Mouse (Mus musculus): ENCODE data around the gene Shisa8. TPM values are rescaled to one million over a fixed set of nuclear protein-coding genes. Genes with fewer than 3 reads are reported as not detected.

Gene Shisa8
- polyA plus RNA-seq, 1 experiment from 2014 or later: 0.57 TPM

DNA sequence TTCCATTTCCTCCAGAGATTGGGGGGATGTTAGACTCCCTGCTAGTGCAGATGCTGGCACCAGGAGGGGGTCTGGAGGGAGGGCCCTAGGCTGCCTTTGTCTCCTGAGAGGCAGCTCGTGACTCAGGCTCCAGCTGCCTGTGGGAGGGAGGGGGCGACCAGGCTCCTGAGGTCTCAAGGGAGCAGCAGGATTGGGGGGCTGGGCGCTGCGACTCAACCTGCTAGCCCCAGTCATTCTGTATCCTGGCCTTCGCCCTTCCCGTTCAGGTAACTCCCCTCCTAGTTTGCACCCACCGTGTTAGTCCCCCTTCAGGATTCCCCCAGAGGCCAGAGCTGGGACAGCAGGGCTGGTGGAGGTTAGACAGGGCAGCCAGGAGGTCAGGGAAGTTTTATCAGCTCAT is 4.4 kb upstream of the Shisa8 start:
- H3K9ac ChIP-seq (ENCODE audit: low read length): no peak overlapping the region; the same call in 1 of the 2 replicates
- H3K9me3 ChIP-seq (ENCODE audit: control insufficient read depth, low read length): no peaks in the 10 kb centered on the region
- H3K4me1 ChIP-seq (ENCODE audit: control insufficient read depth, insufficient read depth, low read length): peaks cover 24% of the 10 kb centered on the region
- no peak overlapping the region for H3K4me2 ChIP-seq
- no peak overlapping the region for H3K4me3 ChIP-seq (ENCODE audit: low read depth, low read length)
- H3K27ac ChIP-seq (ENCODE audit: low read depth, low read length): no peak overlapping the region
- peaks cover 36% of the 10 kb centered on the region for H3K27me3 ChIP-seq (ENCODE audit: control insufficient read depth, insufficient read depth, low read length)
- ATAC-seq (ENCODE audit: low FRiP score): no peak
- no peak for DNase-seq (ENCODE audit: low spot score, missing footprints)
- H3K36me3 ChIP-seq (ENCODE audit: control insufficient read depth, insufficient read depth, low read length): no peaks in the 10 kb centered on the region
- 4% methylated on average over 7 of the region's 7 CpGs for WGBS

DNA sequence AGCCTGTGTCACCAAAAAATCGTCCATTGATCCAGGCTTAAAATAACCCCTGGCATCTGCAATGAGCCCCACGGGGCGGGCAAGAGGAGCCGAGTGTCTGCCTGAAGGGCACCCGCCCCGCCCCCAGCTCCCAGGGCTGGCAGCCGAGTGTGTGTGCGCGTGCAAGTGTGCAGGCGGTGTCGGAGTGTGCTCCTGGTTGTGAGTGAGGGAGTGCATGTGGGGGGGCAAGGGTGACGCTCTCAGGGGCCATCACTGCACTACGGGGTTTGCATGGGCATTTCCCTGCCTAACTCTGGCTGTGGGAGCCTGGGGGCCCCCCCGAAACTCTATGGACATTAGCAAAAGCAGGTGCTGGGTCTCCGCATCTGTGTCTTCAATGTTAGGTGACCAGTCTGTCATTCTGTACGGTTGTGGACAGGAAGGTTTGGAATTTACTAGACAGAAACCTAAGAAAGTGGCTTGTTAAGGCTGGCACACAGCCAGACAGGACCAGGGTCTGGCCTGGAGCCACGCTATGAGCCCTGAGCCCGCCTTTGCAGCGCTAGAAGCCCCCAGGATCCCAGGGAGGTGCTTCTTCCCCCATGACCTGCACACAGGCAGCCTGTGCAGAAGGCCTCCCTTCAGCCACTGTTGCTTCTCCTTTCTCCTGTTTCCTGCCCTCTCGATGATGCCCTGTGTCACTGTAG is 3.7 kb upstream of the Shisa8 start:
- no peak for ATAC-seq (ENCODE audit: low FRiP score)
- no peak overlapping the region for H3K4me2 ChIP-seq

DNA sequence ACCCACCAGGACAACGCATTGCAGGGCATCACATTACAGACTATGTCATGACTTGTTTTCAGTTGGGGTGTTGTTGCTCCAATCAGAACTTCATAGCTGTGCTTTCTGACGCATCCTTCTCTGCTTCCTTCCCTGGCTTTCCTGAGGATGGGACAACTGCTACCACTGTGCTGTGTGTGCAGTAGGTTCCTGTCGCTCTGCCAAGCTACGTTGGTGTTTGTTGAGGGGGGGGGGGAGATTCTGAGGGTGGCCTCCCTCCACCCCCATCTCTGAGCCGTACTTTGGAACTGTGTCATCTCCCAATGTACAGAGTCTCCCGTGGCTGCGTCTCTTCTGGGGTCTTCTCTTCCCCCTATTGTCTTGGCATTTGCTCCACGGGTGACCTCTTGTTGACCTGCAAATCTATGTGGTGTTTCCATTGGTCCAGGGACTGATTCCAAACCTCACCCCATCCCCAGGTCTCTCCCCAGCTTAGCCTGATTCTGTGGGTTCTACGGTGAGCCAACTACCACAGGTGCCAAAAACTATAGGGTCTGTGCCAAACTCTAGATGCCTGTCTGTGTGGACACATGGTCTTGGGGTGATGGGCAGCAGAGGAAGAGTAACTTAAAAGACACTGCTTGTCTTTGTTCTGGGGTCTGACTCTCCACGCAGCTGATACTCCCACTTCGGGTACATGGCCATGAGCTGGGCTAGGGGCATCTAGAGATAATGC is 2.9 kb upstream of the Shisa8 start:
- no peak overlapping the region for H3K27ac ChIP-seq (ENCODE audit: low read depth, low read length)
- 38% methylated on average over 11 of the region's 11 CpGs for WGBS
- H3K4me3 ChIP-seq (ENCODE audit: low read depth, low read length): no peak overlapping the region
- no peak for DNase-seq (ENCODE audit: low spot score, missing footprints)
- no peak overlapping the region for H3K4me2 ChIP-seq
- H3K27me3 ChIP-seq (ENCODE audit: control insufficient read depth, insufficient read depth, low read length): peaks cover 51% of the 10 kb centered on the region
- H3K4me1 ChIP-seq (ENCODE audit: control insufficient read depth, insufficient read depth, low read length): peaks cover 33% of the 10 kb centered on the region
- no peak overlapping the region for H3K9ac ChIP-seq (ENCODE audit: low read length)
- no peaks in the 10 kb centered on the region for H3K36me3 ChIP-seq (ENCODE audit: control insufficient read depth, insufficient read depth, low read length)
- ATAC-seq (ENCODE audit: low FRiP score): no peak
- no peaks in the 10 kb centered on the region for H3K9me3 ChIP-seq (ENCODE audit: control insufficient read depth, low read length)

More for the DNA sequence above, 3.7 kb upstream of the Shisa8 start:
- Histone ChIP-seq H3K4me1 (ENCODE audit: control insufficient read depth, insufficient read depth, low read length) (peaks cover 32% of the 10 kb centered on the region), H3K4me3 (ENCODE audit: low read depth, low read length) (no peak overlapping the region), H3K36me3 (ENCODE audit: control insufficient read depth, insufficient read depth, low read length) (no peaks in the 10 kb centered on the region), H3K27ac (ENCODE audit: low read depth, low read length) (no peak overlapping the region), H3K9me3 (ENCODE audit: control insufficient read depth, low read length) (no peaks in the 10 kb centered on the region), H3K9ac (ENCODE audit: low read length) (no peak overlapping the region), H3K27me3 (ENCODE audit: control insufficient read depth, insufficient read depth, low read length) (peaks cover 43% of the 10 kb centered on the region)
- DNase-seq (ENCODE audit: low spot score, missing footprints): no peak
- 51% methylated on average over 20 of the region's 20 CpGs for WGBS

DNA sequence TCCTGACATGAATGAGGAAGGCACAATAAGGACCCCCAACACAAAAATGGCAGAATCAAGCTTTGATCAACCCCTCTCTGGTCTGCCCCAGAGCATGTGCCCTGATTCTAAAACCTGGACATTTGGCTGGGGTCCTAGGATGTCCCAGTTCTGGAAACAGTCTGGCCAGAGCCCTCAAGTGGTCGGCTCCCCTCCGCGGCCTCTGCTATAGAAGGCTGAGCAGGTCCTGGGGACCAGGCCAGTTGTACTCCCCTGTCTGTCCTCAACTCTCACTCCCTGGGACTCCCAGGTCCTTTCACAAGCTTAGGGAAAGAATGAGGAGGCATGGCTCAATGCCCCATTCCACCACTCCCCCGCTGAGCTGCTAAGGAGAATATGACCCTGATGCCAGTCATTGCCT is 607 bp upstream of the Shisa8 start:
- no peaks in the 10 kb centered on the region for H3K36me3 ChIP-seq (ENCODE audit: control insufficient read depth, insufficient read depth, low read length)
- DNase-seq (ENCODE audit: low spot score, missing footprints): no peak
- no peaks in the 10 kb centered on the region for H3K9me3 ChIP-seq (ENCODE audit: control insufficient read depth, low read length)
- H3K9ac ChIP-seq (ENCODE audit: low read length): no peak overlapping the region
- WGBS: 5% methylated on average over 4 of the region's 4 CpGs
- peaks cover 29% of the 10 kb centered on the region for H3K4me1 ChIP-seq (ENCODE audit: control insufficient read depth, insufficient read depth, low read length)
- no peak overlapping the region for H3K4me2 ChIP-seq
- ATAC-seq (ENCODE audit: low FRiP score): no peak
- peaks cover 68% of the 10 kb centered on the region for H3K27me3 ChIP-seq (ENCODE audit: control insufficient read depth, insufficient read depth, low read length)
- H3K27ac ChIP-seq (ENCODE audit: low read depth, low read length): no peak overlapping the region
- no peak overlapping the region for H3K4me3 ChIP-seq (ENCODE audit: low read depth, low read length)

DNA sequence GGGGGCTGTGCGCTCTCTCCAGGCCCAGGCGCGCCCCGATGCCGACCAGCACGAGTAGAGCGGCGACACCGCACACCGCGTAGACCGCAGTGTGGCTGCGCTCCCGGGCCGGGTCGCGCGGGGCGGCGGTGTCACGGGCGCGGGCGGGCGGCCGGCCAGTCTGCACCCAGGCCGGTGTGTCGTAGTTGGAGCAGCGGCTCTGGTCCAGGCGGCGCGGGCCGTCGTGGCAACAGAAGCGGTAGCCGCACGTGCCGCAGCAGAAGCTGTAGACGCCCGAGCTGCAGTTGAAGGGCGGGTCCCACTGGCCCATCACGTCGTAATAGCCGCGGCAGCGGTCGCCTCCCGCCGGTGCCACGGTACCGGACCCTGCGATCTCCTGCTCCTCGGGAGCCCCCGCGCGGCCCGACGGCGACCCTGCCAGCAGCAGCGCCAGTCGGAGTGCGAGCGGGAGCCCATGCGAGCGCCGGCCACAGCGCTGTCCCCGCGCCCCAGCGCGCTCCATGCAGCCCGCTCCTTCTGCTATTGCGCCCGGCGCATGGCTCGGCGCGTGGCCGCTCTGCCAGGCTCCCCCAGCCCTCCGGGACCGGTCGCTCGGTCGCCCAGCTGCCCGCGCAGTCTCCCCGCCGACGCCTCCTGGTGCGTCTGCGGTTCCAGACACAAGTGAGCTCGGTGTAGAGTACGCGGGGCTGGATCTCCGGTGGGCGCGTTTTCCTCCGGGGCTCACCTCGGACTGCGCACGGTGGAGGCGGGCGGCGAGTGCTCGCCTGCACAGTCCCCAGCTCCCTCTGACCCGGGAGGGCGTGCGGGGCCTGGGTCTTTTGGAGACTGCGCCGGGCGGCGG is 484 bp downstream of the Shisa8 start:
- Histone ChIP-seq H3K4me1 (ENCODE audit: control insufficient read depth, insufficient read depth, low read length) (peaks cover 30% of the 10 kb centered on the region), H3K9me3 (ENCODE audit: control insufficient read depth, low read length) (no peaks in the 10 kb centered on the region), H3K4me3 (ENCODE audit: low read depth, low read length) (peak overlapping the region; percentile 38), H3K9ac (ENCODE audit: low read length) (peak overlapping the region; percentile 30; the same call in 1 of the 2 replicates), H3K36me3 (ENCODE audit: control insufficient read depth, insufficient read depth, low read length) (no peaks in the 10 kb centered on the region), H3K4me2 (peak overlapping the region; percentile 55), H3K27ac (ENCODE audit: low read depth, low read length) (no peak overlapping the region), H3K27me3 (ENCODE audit: control insufficient read depth, insufficient read depth, low read length) (peaks cover 77% of the 10 kb centered on the region)
- ATAC-seq (ENCODE audit: low FRiP score) (peak; percentile 56), DNase-seq (ENCODE audit: low spot score, missing footprints) (peak; percentile 92)
- WGBS: under 1% methylated on average over 103 of the region's 112 CpGs

DNA sequence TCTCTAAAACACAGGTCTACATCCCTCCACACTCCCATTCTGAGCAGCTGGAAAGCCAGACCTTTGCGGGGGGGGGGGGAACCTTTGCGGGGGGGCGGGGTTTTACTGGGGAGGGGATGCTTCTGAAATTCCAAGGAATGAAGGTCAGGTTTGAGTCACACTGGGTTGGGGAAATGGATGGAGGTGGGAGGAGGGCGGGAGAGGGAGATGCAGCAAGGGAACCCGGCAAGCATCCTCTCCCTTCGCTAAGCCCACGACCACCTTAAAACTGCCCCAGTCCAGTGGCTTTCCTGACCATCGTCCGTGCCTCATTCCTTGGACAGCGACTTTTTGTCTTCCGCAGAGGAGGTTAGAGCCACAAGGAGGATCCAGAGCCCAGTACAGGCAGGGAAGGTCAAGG is 1.3 kb downstream of the Shisa8 start:
- DNase-seq (ENCODE audit: low spot score, missing footprints) (no peak), ATAC-seq (ENCODE audit: low FRiP score) (no peak)
- Histone ChIP-seq H3K9me3 (ENCODE audit: control insufficient read depth, low read length) (no peaks in the 10 kb centered on the region), H3K4me2 (peak overlapping the region; percentile 55), H3K27me3 (ENCODE audit: control insufficient read depth, insufficient read depth, low read length) (peaks cover 83% of the 10 kb centered on the region), H3K27ac (ENCODE audit: low read depth, low read length) (no peak overlapping the region), H3K36me3 (ENCODE audit: control insufficient read depth, insufficient read depth, low read length) (no peaks in the 10 kb centered on the region), H3K4me3 (ENCODE audit: low read depth, low read length) (peak overlapping the region; percentile 38; the same call in 1 of the 2 replicates), H3K9ac (ENCODE audit: low read length) (no peak overlapping the region), H3K4me1 (ENCODE audit: control insufficient read depth, insufficient read depth, low read length) (peaks cover 31% of the 10 kb centered on the region)
- WGBS: 4% methylated on average over 11 of the region's 11 CpGs

DNA sequence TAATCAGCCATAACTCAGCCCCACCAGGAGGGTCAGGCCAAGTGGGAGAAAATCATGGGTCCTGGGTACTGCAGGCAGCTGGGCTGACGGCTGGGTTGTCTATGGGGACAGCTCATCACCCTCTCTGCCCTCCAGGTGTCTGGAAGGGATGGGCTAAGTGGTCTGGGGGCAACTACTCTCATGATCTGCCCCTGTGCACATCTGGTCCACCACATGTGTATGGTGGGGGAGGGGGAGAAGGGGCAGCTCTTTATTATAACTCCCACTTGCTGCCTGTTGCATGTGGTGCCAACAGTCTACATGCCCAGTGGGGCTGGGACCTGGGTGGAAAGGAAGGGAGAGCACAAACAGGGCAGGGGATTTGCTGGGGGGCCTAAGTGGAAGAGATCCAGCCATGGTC is 1.8 kb downstream of the Shisa8 start:
- ATAC-seq (ENCODE audit: low FRiP score) (no peak), DNase-seq (ENCODE audit: low spot score, missing footprints) (no peak)
- H3K27ac ChIP-seq (ENCODE audit: low read depth, low read length): no peak overlapping the region
- no peaks in the 10 kb centered on the region for H3K36me3 ChIP-seq (ENCODE audit: control insufficient read depth, insufficient read depth, low read length)
- no peaks in the 10 kb centered on the region for H3K9me3 ChIP-seq (ENCODE audit: control insufficient read depth, low read length)
- H3K9ac ChIP-seq (ENCODE audit: low read length): no peak overlapping the region
- H3K4me3 ChIP-seq (ENCODE audit: low read depth, low read length): no peak overlapping the region
- peaks cover 32% of the 10 kb centered on the region for H3K4me1 ChIP-seq (ENCODE audit: control insufficient read depth, insufficient read depth, low read length)
- H3K27me3 ChIP-seq (ENCODE audit: control insufficient read depth, insufficient read depth, low read length): peaks cover 84% of the 10 kb centered on the region
- H3K4me2 ChIP-seq: no peak overlapping the region
- 59% methylated on average over 1 of the region's 1 CpGs for WGBS

- H3K9ac ChIP-seq (ENCODE audit: low read length): no peak overlapping the region
- no peak overlapping the region for H3K4me2 ChIP-seq
- no peak overlapping the region for H3K4me3 ChIP-seq (ENCODE audit: low read depth, low read length)
- 80% methylated on average over 13 of the region's 13 CpGs for WGBS
- DNase-seq (ENCODE audit: low spot score, missing footprints) (no peak), ATAC-seq (ENCODE audit: low FRiP score) (no peak)
- H3K36me3 ChIP-seq (ENCODE audit: control insufficient read depth, insufficient read depth, low read length): peaks cover 7% of the 10 kb centered on the region; the same call in 1 of the 2 replicates
- H3K4me1 ChIP-seq (ENCODE audit: control insufficient read depth, insufficient read depth, low read length): peaks cover 32% of the 10 kb centered on the region
- peaks cover 81% of the 10 kb centered on the region for H3K27me3 ChIP-seq (ENCODE audit: control insufficient read depth, insufficient read depth, low read length)
- no peaks in the 10 kb centered on the region for H3K9me3 ChIP-seq (ENCODE audit: control insufficient read depth, low read length)
- no peak overlapping the region for H3K27ac ChIP-seq (ENCODE audit: low read depth, low read length)
These were observed 3.1 kb downstream of the Shisa8 start for GRCm38 (mm10) chr15:82209295-82210050.
